Mouse (Mus musculus): ENCODE measurements around the gene Araf. TPM values are rescaled to one million over a fixed set of nuclear protein-coding genes. Genes with fewer than 3 reads are reported as not detected.

Araf gene
- total RNA-seq, 2 experiments from 2014 or later = 84.5 to 88.6 TPM

DNA sequence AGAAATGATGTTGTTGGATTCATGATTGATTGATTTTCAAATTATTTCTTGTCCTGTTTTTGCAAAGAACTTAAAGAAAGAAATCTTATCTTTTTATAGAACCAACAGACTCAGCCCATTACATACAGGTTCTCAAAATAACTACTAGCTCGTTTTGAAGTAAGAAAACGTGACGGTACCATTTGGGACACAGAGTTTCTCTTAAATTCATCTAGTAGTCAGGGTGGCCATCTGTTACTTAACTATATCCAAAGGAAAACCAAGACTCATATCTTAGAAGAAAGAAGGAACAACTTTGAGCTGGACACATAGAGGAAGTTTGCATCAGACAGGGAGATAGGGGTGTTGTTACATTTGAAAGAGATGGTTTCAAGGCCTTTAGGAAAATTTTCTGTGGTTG is 49.6 kb downstream of the Araf start:
- no peak for DNase-seq
- intact Hi-C loops (cut with DNase I) = loop anchor here (5.0 kb wide), 1 partner anchor 100 kb away; no protein-coding TSS in a partner anchor

- DNase-seq = no peak
- intact Hi-C loops (cut with DNase I) = loop anchor here (5.0 kb wide), 1 partner anchor 99 kb away; no protein-coding TSS in a partner anchor
These were observed 50.2 kb downstream of the Araf start for GRCm38 (mm10) chrX:20847816-20848215.

DNA sequence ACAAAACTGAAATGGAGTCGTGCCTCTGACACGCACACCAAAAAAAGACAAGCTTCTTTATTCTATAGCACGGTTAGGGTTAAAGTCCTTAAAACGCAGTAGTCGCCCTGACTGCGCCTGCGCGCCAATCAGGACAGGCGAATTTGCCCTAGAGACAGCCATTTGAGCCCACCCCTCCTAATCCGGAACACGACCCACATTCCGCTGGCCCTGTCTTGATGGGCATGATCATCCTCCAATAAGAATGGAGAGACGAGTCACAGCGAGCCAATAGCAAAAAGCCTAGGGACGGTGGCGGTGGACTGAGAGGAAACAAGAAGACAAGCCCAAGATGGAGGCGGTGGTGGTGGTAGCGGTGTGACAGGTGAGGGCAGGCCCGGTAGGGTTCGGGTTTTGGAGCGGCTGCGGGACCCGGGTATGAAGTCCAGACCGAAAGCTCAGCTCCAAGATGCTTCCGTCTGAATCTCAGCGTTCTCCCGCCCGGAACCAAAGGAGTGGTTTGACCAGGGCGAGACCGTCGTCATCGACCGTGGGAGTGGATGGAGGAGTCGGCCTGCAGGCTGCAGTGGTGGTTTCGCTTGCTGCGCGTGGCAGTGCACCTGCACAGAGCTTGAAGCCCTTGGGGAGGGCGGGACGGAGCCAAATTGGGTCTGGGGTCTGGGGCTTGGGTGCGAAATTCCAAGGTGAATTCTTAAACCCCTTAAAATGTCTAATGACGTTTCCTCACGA is 50.8 kb downstream of the Araf start:
- intact Hi-C loops (cut with DNase I) = loop anchor here (5.0 kb wide), 1 partner anchor 99 kb away; no protein-coding TSS in a partner anchor
- peak; percentile 84 to 88 for DNase-seq

GRCm38 (mm10) chrX:20853794-20854193 is 56.2 kb downstream of the Araf start:
- intact Hi-C loops (cut with DNase I) = loop anchor here (10.0 kb wide), 1 partner anchor 179 kb away; no protein-coding TSS in a partner anchor
- DNase-seq = no peak

GRCm38 (mm10) chrX:20861453-20862104 is 64.0 kb downstream of the Araf start:
- DNase-seq = no peak
- intact Hi-C loops (cut with DNase I) = no loop called here

- DNase-seq = peak; percentile 12 to 30
- intact Hi-C loops (cut with DNase I) = no loop called here
These were observed 64.8 kb downstream of the Araf start for GRCm38 (mm10) chrX:20862105-20863065.

DNA sequence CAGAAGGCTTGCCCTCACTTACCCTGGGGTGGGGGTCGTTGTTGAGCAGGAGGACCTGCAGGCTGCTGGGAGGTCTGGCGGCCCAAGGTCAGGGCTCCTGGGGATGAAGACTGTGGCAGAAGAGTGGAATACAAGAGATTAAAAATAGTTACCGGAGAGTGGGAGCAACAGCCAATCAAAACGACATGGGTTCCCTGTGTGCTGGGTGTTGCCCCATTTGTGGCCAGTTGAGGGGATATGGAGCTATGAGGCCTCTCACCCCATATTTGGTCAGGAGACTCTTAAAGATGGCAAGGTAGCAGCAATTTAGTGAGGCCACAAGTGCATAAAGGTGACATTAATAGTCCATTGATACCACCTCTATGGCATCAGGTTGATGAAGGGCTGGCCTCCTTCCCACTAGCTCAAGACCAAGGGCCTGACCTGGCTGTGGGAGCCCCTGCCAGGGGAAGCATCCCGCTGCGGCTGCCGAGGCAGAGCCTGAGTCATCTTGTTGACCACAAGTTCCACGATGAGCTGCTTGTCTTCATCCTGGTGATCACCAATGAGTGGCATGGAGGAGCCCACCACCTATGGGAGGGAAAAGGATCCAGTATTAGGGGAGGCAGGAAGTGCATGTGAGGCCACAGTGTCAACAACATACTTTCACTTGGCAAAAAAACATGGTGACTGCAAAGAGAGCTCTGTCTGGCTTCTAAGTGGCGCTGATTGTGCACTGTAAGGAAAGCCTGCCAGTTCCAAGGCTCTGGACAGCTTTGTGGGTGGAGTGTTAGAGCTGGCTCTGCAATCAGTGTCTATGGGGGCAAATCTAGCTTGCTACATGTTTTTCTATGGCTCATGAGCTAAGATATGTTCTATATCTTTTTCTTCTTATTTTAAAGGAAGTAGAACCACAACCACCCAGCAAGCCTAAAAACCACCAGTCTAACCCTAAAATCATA is 65.8 kb downstream of the Araf start:
- DNase-seq = peak; percentile 7 to 21
- intact Hi-C loops (cut with DNase I) = no loop called here

- intact Hi-C loops (cut with DNase I) = loop anchor here (5.0 kb wide), 1 partner anchor 161 kb away; no protein-coding TSS in a partner anchor
These were observed 70.5 kb downstream of the Araf start for GRCm38 (mm10) chrX:20868091-20868490.

GRCm38 (mm10) chrX:20869203-20869602 is 71.6 kb downstream of the Araf start:
- DNase-seq = no peak
- intact Hi-C loops (cut with DNase I) = loop anchor here (5.0 kb wide), 1 partner anchor 162 kb away; no protein-coding TSS in a partner anchor

More at GRCm38 (mm10) chrX:20868091-20868490, 70.5 kb downstream of the Araf start:
- DNase-seq = no peak

- peak; percentile 16 to 44 for DNase-seq
- intact Hi-C loops (cut with DNase I) = loop anchor here (5.0 kb wide), 1 partner anchor 163 kb away; no protein-coding TSS in a partner anchor
These were observed 72.4 kb downstream of the Araf start, which contains the start of gene Timp1 for GRCm38 (mm10) chrX:20869962-20870513. TSS of gene Timp1 (plus strand) at chrX:20870166.

GRCm38 (mm10) chrX:20872928-20873500 is 75.4 kb downstream of the Araf start:
- intact Hi-C loops (cut with DNase I) = no loop called here

GRCm38 (mm10) chrX:20875241-20875640 is 77.6 kb downstream of the Araf start:
- DNase-seq = no peak
- intact Hi-C loops (cut with DNase I) = no loop called here

More at GRCm38 (mm10) chrX:20872928-20873500, 75.4 kb downstream of the Araf start:
- no peak for DNase-seq

- DNase-seq = no peak
- intact Hi-C loops (cut with DNase I) = no loop called here
These were observed 112.5 kb downstream of the Araf start for GRCm38 (mm10) chrX:20910074-20910473.

Small RNAs within 50 kb of the gene (microRNA-seq; reads per million reads assigned to microRNA genes)
- gene Gm24824 (0 reads per million in 2 experiments), gene Mir5617 (1.1 to 7.2 reads per million in 2 experiments)

Other genes with a start within 250 kb of the Araf start
- gene Rgn, start 248.0 kb upstream of the Araf start, total RNA-seq (2021) = under 1 TPM; 0.59 to 0.84 TPM
- 10 to 100 TPM; 21.2 to 25.4 TPM for gene Rbm10, start 180.3 kb upstream of the Araf start, total RNA-seq (2021)
- 100 to 1,000 TPM; 634 to 692 TPM for gene Ndufb11, start 180.2 kb upstream of the Araf start, total RNA-seq (2021)
- 100 to 1,000 TPM; 233 to 249 TPM for gene Uba1, start 139.5 kb upstream of the Araf start, total RNA-seq (2021)
- 100 to 1,000 TPM; 156 to 185 TPM for gene Cdk16, start 109.9 kb upstream of the Araf start, total RNA-seq (2021)
- 1 to 10 TPM; 4.8 to 5.2 TPM for gene Usp11, start 93.9 kb upstream of the Araf start, total RNA-seq (2021)
- gene Timp1, start 72.4 kb downstream of the Araf start, total RNA-seq (2021) = 1 to 10 TPM; 9.1 to 9.7 TPM
- under 1 TPM; 0.32 to 0.45 TPM for gene Syn1, start 123.2 kb downstream of the Araf start, total RNA-seq (2021)
- 10 to 100 TPM; 12.4 to 13.0 TPM for gene Cfp, start 133.7 kb downstream of the Araf start, total RNA-seq (2021)
- 10 to 100 TPM in 1 of 2 experiments, 1 to 10 TPM in 1; 9.1 to 10.1 TPM for gene Elk1, start 152.8 kb downstream of the Araf start, total RNA-seq (2021)
- gene Uxt, start 164.2 kb downstream of the Araf start, total RNA-seq (2021) = 10 to 100 TPM; 27.5 to 34.1 TPM

Data from heart, postnatal 14 days (tissue).